Mouse (Mus musculus): ENCODE results near the gene Spg7. TPM values are rescaled to one million over a fixed set of nuclear protein-coding genes. Genes with fewer than 3 reads are reported as not detected.

Gene Spg7
- polyA plus RNA-seq, 1 experiment, result 50.3 TPM

GRCm38 (mm10) chr8:123105553-123106326, 43.0 kb downstream of the Spg7 start:
- no peak for TF ChIP-seq GATA1 (IDR thresholded peaks at IDR 0.05; ENCODE audit: low read length)

GRCm38 (mm10) chr8:123106531-123106930, 43.8 kb downstream of the Spg7 start:
- no peak for TF ChIP-seq GATA1 (IDR thresholded peaks at IDR 0.05; ENCODE audit: low read length)

GRCm38 (mm10) chr8:123108010-123108409, 45.3 kb downstream of the Spg7 start:
- TF ChIP-seq GATA1 (IDR thresholded peaks at IDR 0.05; ENCODE audit: low read length), result no peak

- TF ChIP-seq GATA1 (IDR thresholded peaks at IDR 0.05; ENCODE audit: low read length), result no peak
These were observed 46.2 kb downstream of the Spg7 start for GRCm38 (mm10) chr8:123108953-123109352.

DNA sequence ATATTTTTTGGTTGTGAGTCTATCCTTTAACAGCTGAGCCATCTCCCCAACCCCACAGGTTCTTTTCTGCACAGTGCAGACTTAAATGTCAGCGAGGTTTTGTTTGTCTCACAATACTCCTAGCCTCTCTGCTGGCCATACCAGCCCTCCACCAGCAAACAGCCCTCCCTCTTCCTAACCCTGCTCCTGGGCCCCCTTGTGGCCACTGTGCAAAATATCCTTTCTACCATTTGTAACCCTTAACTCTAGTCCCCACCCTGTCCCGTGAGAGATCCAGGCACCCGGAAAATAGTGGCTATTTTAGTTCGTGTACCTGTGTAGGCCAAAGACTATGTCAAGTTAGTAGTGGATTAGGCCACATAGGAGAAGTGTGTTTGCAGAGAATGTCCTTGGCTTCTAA, 47.9 kb downstream of the Spg7 start:
- TF ChIP-seq GATA1 (IDR thresholded peaks at IDR 0.05; ENCODE audit: low read length), result no peak

GRCm38 (mm10) chr8:123112892-123113291, 50.1 kb downstream of the Spg7 start:
- TF ChIP-seq GATA1 (IDR thresholded peaks at IDR 0.05; ENCODE audit: low read length), result no peak

- peak; percentile 49 for TF ChIP-seq GATA1 (IDR thresholded peaks at IDR 0.05; ENCODE audit: low read length)
These were observed 51.2 kb downstream of the Spg7 start for GRCm38 (mm10) chr8:123113908-123114469.

DNA sequence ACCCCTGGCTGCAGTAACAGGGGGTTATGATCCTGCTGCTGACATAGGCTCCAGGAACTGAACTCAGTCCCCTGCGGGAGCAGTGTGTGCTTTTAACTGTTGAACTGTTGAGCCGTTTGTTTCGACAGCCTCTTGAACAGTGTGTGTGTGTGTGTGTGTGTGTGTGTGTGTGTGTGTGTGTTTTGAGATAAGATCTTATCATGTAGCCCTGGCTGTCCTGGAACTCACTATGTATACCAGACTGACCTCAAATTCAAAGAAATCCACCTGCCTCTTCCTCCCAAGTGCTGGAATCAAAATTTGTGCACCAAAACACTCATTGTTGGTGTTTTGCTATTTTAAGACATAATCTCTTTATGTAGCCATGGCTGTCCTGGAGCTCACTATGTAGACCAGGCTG, 51.9 kb downstream of the Spg7 start:
- no peak for TF ChIP-seq GATA1 (IDR thresholded peaks at IDR 0.05; ENCODE audit: low read length)

DNA sequence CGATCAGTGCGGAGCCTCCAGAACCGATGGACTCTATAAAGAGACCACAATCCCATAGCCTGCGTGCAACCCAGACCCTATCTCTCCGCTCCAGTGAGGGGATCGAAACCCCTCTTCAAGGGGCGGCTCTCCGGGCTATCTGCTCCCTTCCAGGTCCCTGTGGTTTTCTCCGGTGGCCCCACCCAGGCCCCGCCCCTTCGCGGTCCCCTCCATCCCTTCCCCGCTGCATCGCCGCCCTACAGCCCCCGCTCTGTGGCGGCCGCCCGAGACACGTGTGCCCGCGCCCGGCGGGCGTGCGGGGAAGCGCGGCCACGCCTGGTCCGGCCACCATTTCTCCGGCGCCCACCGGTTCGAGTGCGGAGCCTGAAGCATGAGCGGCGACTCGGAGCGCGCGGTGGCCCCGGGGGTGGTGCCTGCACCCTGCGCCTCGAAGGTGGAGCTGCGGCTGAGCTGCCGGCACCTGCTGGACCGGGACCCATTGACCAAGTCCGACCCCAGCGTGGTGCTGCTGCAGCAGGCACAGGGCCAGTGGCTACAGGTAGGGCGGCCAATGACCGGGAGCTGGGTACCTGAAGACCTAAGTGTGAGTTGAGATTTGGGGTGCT, 54.5 kb downstream of the Spg7 start, which contains the start of gene Cpne7:
Gene Cpne7 (plus strand): TSS at position 248 of the 605 bp plus-strand sequence.
- TF ChIP-seq GATA1 (IDR thresholded peaks at IDR 0.05; ENCODE audit: low read length), result no peak

DNA sequence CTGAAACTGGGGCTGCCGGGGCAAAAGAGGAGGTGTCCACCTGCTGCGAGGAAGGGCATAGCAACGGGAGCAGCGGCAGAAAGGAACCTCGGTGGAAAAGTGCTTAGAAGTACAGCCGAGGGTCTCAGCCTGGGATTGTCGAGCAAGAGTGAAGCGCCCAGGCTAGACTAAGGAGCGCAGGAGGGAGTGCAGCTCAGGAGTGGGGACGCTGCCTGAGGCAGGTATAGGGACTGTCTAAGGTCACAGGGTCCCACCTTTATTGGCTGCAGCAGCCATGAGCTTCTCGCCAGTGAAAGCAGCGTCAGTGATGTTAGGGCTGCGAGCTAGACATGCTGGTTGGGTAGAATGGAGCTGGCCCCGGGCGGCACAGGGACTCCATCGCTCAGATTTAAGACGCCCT, 55.0 kb downstream of the Spg7 start:
- TF ChIP-seq GATA1 (IDR thresholded peaks at IDR 0.05; ENCODE audit: low read length), result no peak

- no peak for TF ChIP-seq GATA1 (IDR thresholded peaks at IDR 0.05; ENCODE audit: low read length)
These were observed 59.3 kb downstream of the Spg7 start for GRCm38 (mm10) chr8:123122059-123122458.

GRCm38 (mm10) chr8:123122670-123123069, 59.9 kb downstream of the Spg7 start:
- no peak for TF ChIP-seq GATA1 (IDR thresholded peaks at IDR 0.05; ENCODE audit: low read length)

DNA sequence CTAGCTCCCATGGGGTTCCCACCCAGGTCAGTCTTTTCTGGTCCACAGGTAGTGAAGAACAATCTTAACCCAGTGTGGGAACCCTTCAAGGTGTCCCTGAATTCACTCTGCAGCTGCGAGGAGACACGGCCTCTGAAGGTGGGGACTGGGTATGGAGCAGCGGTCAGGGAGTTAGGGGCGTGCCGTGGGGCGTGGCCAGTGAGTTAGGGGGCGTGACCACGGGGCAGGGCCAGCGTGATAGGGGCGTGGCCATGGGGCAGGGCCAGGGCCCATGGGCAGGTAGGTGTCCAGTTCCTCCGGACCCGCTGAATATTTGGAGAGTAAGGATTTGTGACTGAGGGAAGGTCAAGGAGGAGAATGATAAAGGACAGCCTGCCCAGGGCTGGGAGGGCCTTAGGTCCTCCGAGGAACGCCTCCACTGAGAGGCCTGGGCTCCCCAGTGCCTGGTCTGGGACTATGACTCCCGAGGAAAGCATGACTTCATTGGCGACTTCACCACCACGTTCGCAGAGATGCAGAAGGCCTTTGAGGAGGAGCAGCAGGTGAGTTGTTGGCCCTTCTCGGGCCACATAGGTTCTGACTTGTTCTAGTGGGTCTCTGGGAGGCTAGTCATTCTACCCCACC, 63.6 kb downstream of the Spg7 start:
- no peak for TF ChIP-seq GATA1 (IDR thresholded peaks at IDR 0.05; ENCODE audit: low read length)

DNA sequence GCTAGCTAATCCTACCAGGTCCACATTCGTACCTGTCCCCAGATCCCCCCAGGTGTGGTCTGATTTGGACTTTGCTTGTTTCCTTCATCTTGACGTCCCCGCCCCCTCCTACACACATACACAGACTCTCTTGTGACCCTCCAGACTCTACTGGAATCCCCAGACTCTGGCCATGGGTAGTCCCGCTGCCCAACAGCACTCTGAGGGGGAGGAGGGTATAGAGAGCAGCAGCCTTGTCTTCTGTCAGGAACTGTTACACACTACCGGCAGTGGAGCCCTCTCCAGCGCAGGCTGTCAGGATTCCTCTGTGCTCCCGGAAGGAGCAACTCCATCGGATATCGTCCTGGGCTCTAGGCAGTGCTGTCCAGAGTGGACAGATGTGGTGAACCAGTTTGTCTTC, 68.3 kb downstream of the Spg7 start:
- no peak for TF ChIP-seq GATA1 (IDR thresholded peaks at IDR 0.05; ENCODE audit: low read length)

- TF ChIP-seq GATA1 (IDR thresholded peaks at IDR 0.05; ENCODE audit: low read length), result no peak
These were observed 70.2 kb downstream of the Spg7 start for GRCm38 (mm10) chr8:123132953-123133352.

DNA sequence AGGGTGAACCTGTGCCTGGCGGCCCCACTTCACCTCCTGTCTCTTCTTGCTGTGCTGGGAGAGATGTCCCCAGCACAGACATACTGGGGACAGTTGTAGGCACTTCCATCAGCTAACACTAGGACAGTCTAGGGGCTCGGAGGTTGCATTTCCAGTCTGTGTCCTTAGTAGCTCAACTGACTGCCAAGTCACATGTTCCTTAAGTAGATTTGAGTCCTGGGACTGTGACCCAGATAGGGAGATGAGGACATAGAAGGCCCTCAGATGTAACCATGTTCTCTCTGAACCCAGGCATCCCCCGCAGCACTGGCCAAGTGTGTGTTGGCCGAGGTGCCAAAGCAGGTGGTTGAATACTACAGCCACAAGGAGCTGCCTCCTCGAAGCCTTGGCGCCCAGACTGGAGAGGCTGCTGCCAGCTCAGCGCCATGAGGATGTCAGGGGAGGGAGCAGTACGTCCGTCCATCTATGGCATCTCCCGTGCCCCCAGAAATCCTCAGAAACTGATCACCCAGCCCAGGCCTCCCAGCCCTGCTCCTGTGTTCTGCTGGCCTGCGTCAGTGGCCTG, 71.5 kb downstream of the Spg7 start:
- TF ChIP-seq GATA1 (IDR thresholded peaks at IDR 0.05; ENCODE audit: low read length), result no peak
